1 mouse cellular context compared by ENCODE assay signal in the genomic region with DNA sequence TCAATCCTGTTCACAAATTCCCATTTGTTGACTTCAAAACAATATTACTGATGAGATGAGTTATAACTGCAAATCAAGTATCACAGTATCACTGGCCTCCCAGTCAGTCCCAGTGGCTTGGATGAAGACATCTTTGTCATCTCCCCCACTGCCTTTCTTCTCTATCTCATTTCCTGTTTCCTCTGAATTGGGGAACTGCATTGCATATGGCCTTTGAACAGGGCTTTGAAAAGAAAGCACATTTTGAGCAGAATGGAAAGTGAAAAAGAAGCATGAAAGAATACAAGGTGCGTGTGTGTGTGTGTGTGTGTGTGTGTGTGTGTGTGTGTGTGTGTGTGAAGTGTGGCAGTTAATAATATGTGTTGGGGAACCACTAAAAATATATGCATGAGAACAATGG.
A peak's percentile ranks its signal among the peaks of the same experiment; 100 is the strongest.
TF ChIP-seq lines count a peak whose summit lies in the region.

No protein-coding gene starts in this region.

TF ChIP-seq in CH12.LX, 34 proteins besides CTCF, POLR2A, EP300 and RAD21 (continued from another document):
- TF ChIP-seq GABPA (IDR thresholded peaks at IDR 0.05; ENCODE audit: insufficient replicate concordance, low read depth, low read length) (no peak), MAZ (IDR thresholded peaks at IDR 0.05; ENCODE audit: low read depth, low read length) (no peak), USF2 (conservative IDR thresholded peaks at IDR 0.05; ENCODE audit: low read depth, low read length) (no peak), SIN3A (IDR thresholded peaks at IDR 0.05; ENCODE audit: low read length) (0 out of 2 replicates have a peak, but pooled peaks have one; percentile 20), MXI1 (IDR thresholded peaks at IDR 0.05; ENCODE audit: low read depth, low read length) (no peak)
